Mouse (Mus musculus): ENCODE measurements around the gene 9930022D16Rik. TPM values are rescaled to one million over a fixed set of nuclear protein-coding genes. Genes with fewer than 3 reads are reported as not detected.

The 9930022D16Rik gene
- polyA plus RNA-seq, 1 experiment from 2014 or later: not detected

- no peaks in the 10 kb centered on the region for H3K36me3 ChIP-seq
- ATAC-seq: no peak
- H3K27ac ChIP-seq: no peak overlapping the region
- 0 out of 2 replicates have a peak, but pooled peaks cover 5% of the 10 kb centered on the region for H3K9me3 ChIP-seq (replicated peaks)
- no peaks in the 10 kb centered on the region for H3K27me3 ChIP-seq (replicated peaks)
- 48% methylated on average over 4 of the region's 4 CpGs for WGBS (ENCODE audit: insufficient replicate concordance)
- H3K4me1 ChIP-seq: peaks cover 28% of the 10 kb centered on the region
- no peak overlapping the region for H3K9ac ChIP-seq
- no peak overlapping the region for H3K4me3 ChIP-seq
- H3K4me2 ChIP-seq: no peak overlapping the region
Measured at GRCm38 (mm10) chr11:109419461-109419860, 5.7 kb downstream of the 9930022D16Rik start.

DNA sequence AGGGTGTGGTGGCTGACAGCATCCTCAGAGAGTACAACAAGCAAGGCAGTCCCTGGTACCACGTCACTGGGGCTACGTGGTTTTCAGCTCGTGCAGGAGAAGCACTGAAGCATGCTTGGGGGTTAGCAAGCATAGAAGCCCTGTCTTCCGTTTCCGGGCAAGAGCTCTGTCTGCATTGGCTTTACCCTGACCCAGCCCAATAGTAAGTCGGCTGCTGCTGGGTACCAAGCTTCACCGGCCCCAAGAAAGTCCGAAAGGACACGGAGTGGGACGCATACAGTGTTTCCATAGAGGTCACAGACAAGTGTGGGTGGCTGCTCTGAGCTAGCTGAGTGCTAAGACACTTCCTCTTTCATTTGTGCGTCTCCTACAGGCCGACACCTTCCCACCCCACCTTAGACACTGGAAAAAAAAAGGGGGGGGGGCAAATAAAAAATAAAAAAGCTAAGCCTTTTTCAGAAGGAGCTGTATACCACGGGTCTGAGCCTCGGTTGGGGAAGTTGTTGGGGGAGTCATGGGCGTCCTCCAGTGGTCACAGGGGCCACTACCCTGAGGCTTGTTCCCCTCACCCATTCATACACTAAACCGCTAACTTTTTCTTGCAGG, 6.3 kb downstream of the 9930022D16Rik start:
- H3K36me3 ChIP-seq: no peaks in the 10 kb centered on the region
- no peak overlapping the region for H3K27ac ChIP-seq
- no peak for ATAC-seq
- no peak overlapping the region; the same call in 1 of the 2 replicates for H3K9ac ChIP-seq
- peak overlapping the region; percentile 37 for H3K4me2 ChIP-seq
- peaks cover 34% of the 10 kb centered on the region for H3K4me1 ChIP-seq
- H3K4me3 ChIP-seq: peak overlapping the region; percentile 2; the same call in 1 of the 2 replicates
- no peaks in the 10 kb centered on the region for H3K27me3 ChIP-seq (replicated peaks)
- H3K9me3 ChIP-seq (replicated peaks): 0 out of 2 replicates have a peak, but pooled peaks cover 5% of the 10 kb centered on the region
- 30% methylated on average over 16 of the region's 16 CpGs for WGBS (ENCODE audit: insufficient replicate concordance)

DNA sequence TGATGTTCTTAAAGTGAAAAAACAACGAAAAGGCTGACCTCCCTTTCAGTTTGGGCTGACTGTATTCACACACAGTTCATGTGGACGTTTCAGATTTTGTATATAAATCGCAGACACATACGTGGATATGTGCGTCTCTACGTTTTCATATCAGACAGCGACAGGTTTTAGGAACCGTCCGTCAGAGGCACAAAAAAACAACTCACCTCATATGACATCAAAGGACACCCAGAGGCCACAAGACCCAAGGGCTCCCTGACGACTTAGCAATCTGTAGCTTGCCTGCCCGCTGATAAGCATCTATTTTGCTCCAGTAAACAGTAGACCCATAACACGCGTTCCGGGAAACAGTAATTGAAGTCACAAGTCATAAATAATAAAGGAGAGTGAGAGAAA, 6.8 kb downstream of the 9930022D16Rik start:
- no peak overlapping the region for H3K27ac ChIP-seq
- H3K4me2 ChIP-seq: peak overlapping the region; percentile 37
- H3K9ac ChIP-seq: no peak overlapping the region
- no peaks in the 10 kb centered on the region for H3K27me3 ChIP-seq (replicated peaks)
- no peak overlapping the region for H3K4me3 ChIP-seq
- H3K4me1 ChIP-seq: peaks cover 38% of the 10 kb centered on the region
- ATAC-seq: no peak
- H3K9me3 ChIP-seq (replicated peaks): 0 out of 2 replicates have a peak, but pooled peaks cover 5% of the 10 kb centered on the region
- no peaks in the 10 kb centered on the region for H3K36me3 ChIP-seq
- 66% methylated on average over 14 of the region's 14 CpGs for WGBS (ENCODE audit: insufficient replicate concordance)

DNA sequence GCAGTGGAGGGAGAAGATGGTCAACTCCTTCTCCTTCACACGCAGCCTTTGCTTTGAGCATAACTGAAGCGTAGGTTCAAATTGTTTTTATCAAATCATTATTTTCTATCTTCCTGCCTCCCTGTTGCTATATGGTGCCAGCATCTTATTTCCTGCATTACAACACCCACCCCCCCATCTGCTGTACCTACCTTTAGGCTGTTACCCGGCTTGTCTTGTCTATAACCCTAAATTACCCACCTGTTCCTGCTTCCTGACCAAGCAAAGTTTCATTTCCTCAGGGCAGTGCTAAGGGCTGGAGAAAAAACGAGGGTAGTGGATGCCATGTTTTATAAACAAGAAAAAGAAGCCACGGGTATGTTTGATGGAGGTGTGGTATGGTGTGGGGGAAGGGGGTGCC, 7.5 kb downstream of the 9930022D16Rik start:
- Histone ChIP-seq H3K4me2 (no peak overlapping the region), H3K4me1 (peaks cover 40% of the 10 kb centered on the region), H3K27ac (no peak overlapping the region), H3K27me3 (replicated peaks) (no peaks in the 10 kb centered on the region), H3K4me3 (no peak overlapping the region), H3K9me3 (replicated peaks) (0 out of 2 replicates have a peak, but pooled peaks cover 5% of the 10 kb centered on the region), H3K9ac (no peak overlapping the region), H3K36me3 (no peaks in the 10 kb centered on the region)
- WGBS (ENCODE audit: insufficient replicate concordance): 63% methylated on average over 5 of the region's 5 CpGs
- no peak for ATAC-seq

DNA sequence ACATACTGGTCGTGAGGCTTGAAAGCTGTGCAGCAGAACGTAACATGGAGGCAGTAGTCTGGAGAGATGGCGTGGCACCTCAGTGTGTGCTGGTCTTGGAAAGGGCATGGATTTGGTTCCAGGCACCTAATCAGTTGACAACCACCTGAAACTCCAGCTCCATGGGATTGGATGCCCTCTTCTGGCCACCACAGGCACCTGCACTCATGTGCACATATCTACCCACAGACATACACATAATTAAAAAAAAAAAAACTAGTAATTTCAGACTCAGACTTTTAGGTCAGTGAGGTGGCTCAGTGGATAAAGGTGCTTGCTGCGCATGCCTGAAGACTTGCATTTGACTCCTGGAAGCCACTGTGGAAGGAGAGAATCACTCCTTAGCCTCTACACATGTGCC, 8.5 kb downstream of the 9930022D16Rik start:
- H3K36me3 ChIP-seq: no peaks in the 10 kb centered on the region
- no peak overlapping the region for H3K9ac ChIP-seq
- H3K4me2 ChIP-seq: no peak overlapping the region
- peaks cover 50% of the 10 kb centered on the region for H3K4me1 ChIP-seq
- no peak overlapping the region for H3K4me3 ChIP-seq
- ATAC-seq: no peak
- 86% methylated on average over 4 of the region's 4 CpGs for WGBS (ENCODE audit: insufficient replicate concordance)
- no peak overlapping the region for H3K27ac ChIP-seq
- 0 out of 2 replicates have a peak, but pooled peaks cover 5% of the 10 kb centered on the region for H3K9me3 ChIP-seq (replicated peaks)
- H3K27me3 ChIP-seq (replicated peaks): no peaks in the 10 kb centered on the region

GRCm38 (mm10) chr11:109423294-109423693, 9.6 kb downstream of the 9930022D16Rik start:
- Histone ChIP-seq H3K27me3 (replicated peaks) (no peaks in the 10 kb centered on the region), H3K36me3 (peaks cover under 1% of the 10 kb centered on the region; the same call in 1 of the 2 replicates), H3K4me1 (peaks cover 52% of the 10 kb centered on the region), H3K9ac (no peak overlapping the region), H3K9me3 (replicated peaks) (0 out of 2 replicates have a peak, but pooled peaks cover 5% of the 10 kb centered on the region), H3K4me2 (no peak overlapping the region), H3K27ac (peak overlapping the region; percentile 70), H3K4me3 (no peak overlapping the region)
- 60% methylated on average over 1 of the region's 1 CpGs for WGBS (ENCODE audit: insufficient replicate concordance)
- ATAC-seq: no peak

GRCm38 (mm10) chr11:109425392-109426271, 11.9 kb downstream of the 9930022D16Rik start, which contains the start of gene Amz2:
Gene Amz2, plus strand, starts transcription at chr11:109425946.
- peak within 1 kb of the TSS; percentile 89 for H3K27ac ChIP-seq
- H3K36me3 ChIP-seq: peaks cover 24% of the 10 kb centered on the region
- no peaks in the 10 kb centered on the region for H3K27me3 ChIP-seq (replicated peaks)
- under 1% methylated on average over 65 of the region's 65 CpGs for WGBS (ENCODE audit: insufficient replicate concordance)
- H3K9me3 ChIP-seq (replicated peaks): 0 out of 2 replicates have a peak, but pooled peaks cover 5% of the 10 kb centered on the region
- H3K4me3 ChIP-seq: peak within 1 kb of the TSS; percentile 74
- H3K9ac ChIP-seq: peak within 1 kb of the TSS; percentile 76
- H3K4me2 ChIP-seq: peak within 1 kb of the TSS; percentile 91
- peaks cover 44% of the 10 kb centered on the region for H3K4me1 ChIP-seq
- ATAC-seq: peak; percentile 94

GRCm38 (mm10) chr11:109426272-109426586, 12.5 kb downstream of the 9930022D16Rik start:
- under 1% methylated on average over 11 of the region's 11 CpGs for WGBS (ENCODE audit: insufficient replicate concordance)
- Histone ChIP-seq H3K4me3 (peak overlapping the region; percentile 74), H3K9me3 (replicated peaks) (0 out of 2 replicates have a peak, but pooled peaks cover 5% of the 10 kb centered on the region), H3K36me3 (peaks cover 30% of the 10 kb centered on the region), H3K27ac (peak overlapping the region; percentile 89), H3K27me3 (replicated peaks) (no peaks in the 10 kb centered on the region), H3K4me2 (peak overlapping the region; percentile 91), H3K4me1 (peaks cover 39% of the 10 kb centered on the region), H3K9ac (peak overlapping the region; percentile 76)
- ATAC-seq: no peak

DNA sequence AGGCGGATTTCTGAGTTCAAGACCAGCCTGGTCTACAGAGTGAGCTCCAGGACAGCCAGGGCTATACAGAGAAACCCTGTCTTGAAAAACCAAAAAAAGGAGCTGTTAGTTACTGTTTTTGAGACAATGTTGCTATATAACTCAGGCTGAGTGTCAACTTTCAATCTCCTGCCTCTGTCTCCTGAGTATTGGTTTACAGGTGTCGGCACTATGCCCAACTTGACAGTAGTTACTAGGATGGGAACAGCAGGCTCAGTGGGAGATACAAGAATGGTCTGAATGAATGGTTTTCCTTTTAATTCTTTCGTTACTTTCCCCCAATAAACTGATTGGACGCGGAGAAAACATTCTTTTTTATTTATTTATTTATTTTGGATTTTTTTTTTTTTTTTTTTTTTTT, 13.6 kb downstream of the 9930022D16Rik start:
- Histone ChIP-seq H3K4me2 (peak overlapping the region; percentile 91), H3K36me3 (peaks cover 34% of the 10 kb centered on the region), H3K27ac (no peak overlapping the region), H3K9ac (0 out of 2 replicates have a peak overlapping the region, but pooled peaks have one; percentile 76), H3K9me3 (replicated peaks) (0 out of 2 replicates have a peak, but pooled peaks cover under 1% of the 10 kb centered on the region), H3K4me3 (peak overlapping the region; percentile 74; the same call in 1 of the 2 replicates), H3K4me1 (peaks cover 39% of the 10 kb centered on the region), H3K27me3 (replicated peaks) (no peaks in the 10 kb centered on the region)
- WGBS (ENCODE audit: insufficient replicate concordance): 84% methylated on average over 5 of the region's 5 CpGs
- ATAC-seq: no peak

- Histone ChIP-seq H3K36me3 (peaks cover 63% of the 10 kb centered on the region), H3K27ac (no peak overlapping the region)
- 79% methylated on average over 16 of the region's 16 CpGs for WGBS (ENCODE audit: insufficient replicate concordance)
Measured at GRCm38 (mm10) chr11:109434233-109434798, 20.6 kb downstream of the 9930022D16Rik start.

GRCm38 (mm10) chr11:109436889-109437288, 23.2 kb downstream of the 9930022D16Rik start:
- no peak overlapping the region for H3K4me2 ChIP-seq
- H3K36me3 ChIP-seq: peaks cover 40% of the 10 kb centered on the region
- H3K9me3 ChIP-seq (replicated peaks): no peaks in the 10 kb centered on the region
- 71% methylated on average over 7 of the region's 8 CpGs for WGBS (ENCODE audit: insufficient replicate concordance)
- no peaks in the 10 kb centered on the region for H3K27me3 ChIP-seq (replicated peaks)
- no peak overlapping the region for H3K27ac ChIP-seq
- no peak overlapping the region for H3K9ac ChIP-seq
- H3K4me3 ChIP-seq: no peak overlapping the region
- no peak for ATAC-seq
- peaks cover 27% of the 10 kb centered on the region for H3K4me1 ChIP-seq

More at GRCm38 (mm10) chr11:109434233-109434798, 20.6 kb downstream of the 9930022D16Rik start:
- ATAC-seq: no peak
- H3K4me2 ChIP-seq: no peak overlapping the region
- no peak overlapping the region for H3K9ac ChIP-seq
- H3K9me3 ChIP-seq (replicated peaks): no peaks in the 10 kb centered on the region
- peaks cover 7% of the 10 kb centered on the region; the same call in 1 of the 2 replicates for H3K4me1 ChIP-seq
- no peaks in the 10 kb centered on the region for H3K27me3 ChIP-seq (replicated peaks)
- H3K4me3 ChIP-seq: no peak overlapping the region
